Mouse (Mus musculus): ENCODE results near the gene Gm20388.
"Not testable (repeated sequence)": the region's sequence is repeated elsewhere in the genome, so short reads cannot be mapped to it uniquely, and the experiment has no call there.

The Gm20388 gene

DNA sequence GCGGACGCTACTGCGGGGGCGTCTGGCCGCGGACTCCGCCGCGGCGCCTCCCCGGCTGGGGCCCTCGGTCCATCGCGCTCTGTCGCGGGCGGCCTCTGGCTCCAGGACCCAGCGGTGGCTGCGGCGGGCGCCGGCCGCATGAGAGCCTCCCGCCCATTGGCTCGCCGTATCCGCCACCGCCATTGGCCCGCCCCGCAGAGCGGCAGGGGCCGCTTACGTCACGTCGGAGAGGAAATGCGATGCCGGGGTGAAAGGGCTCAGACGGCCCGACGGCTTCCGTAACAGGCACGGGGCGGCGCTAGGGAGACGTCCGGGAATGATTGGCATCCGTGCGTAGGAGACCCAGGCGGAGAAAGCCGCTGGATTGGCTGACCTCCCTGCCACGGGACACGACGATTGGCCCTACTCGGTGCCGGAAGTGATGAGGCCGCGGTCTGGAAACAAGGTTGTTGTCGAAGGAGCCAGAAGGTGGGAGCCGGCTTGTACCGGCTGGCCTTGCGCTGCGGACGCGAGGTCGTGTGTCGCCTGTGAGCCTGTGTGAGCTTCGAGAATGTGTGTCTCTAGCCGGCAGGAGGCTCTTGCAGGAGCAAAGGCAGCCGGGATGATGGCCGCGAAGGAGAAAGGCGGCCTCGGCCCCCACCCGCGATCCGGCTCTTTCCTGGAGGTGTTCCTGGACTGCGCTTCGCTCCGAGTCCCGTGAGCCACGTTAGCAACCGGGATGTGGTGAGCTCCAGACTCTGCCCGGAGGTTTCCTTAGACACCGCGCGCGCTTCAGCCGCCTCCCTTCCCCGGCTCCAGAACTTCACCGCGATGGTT is 3131.7 kb downstream of the Gm20388 start, which contains the start of gene Ankrd11:
Ankrd11 (minus strand) TSS at position 120 of the 816 bp plus-strand sequence.
- peak; percentile 99 for DNase-seq (ENCODE audit: extremely low spot score)

DNA sequence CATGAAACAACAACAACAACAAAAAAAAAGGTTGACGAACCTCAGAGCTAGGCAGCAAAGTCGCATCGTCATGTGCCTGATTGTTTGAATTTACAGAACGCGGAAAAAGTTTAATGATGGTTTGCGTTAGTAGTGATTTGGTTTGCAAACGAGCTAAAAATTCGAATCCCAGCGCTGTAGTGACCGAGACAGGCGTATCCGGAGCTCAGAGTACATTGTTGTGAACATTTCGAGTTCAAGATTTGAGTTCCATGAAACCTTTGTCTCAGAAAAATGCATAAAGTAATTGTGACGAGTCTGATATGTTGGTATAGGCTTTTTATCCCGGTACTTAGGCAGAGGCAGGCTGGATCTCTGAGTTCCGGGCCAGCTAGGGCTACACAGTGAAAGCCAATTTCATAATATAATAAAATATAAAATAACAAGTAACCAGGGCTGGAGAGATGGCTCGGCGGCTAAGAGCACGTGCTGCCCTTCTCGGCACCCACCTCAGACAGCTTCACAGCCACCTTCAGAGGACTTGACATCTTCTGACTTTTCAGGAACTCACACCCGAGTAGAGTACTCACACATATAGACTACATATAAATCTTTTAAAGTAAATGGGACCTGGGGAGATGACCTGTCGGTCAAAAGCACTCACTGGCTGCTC is 3132.5 kb downstream of the Gm20388 start:
- DNase-seq (ENCODE audit: extremely low spot score), result peak; percentile 9

DNA sequence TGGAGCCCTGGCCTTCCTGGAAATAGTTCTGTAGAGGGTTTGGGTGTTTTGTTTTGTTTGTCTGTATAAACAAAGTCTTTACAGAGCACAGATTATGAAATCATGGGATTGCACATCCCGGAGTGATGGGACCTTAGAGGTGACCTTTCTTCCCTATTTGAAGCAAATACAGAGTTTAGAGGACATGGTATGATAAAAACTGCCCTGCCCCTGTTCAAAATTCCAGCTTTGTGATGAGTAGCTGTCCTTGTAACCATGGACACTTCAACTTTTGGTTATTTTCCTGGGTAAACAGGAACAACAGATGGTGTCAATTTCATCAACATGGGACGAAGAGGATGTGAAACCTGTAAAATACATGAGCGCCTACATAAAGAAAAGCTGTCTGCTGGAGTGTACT is 3133.3 kb downstream of the Gm20388 start:
- no peak for DNase-seq (ENCODE audit: extremely low spot score)

DNA sequence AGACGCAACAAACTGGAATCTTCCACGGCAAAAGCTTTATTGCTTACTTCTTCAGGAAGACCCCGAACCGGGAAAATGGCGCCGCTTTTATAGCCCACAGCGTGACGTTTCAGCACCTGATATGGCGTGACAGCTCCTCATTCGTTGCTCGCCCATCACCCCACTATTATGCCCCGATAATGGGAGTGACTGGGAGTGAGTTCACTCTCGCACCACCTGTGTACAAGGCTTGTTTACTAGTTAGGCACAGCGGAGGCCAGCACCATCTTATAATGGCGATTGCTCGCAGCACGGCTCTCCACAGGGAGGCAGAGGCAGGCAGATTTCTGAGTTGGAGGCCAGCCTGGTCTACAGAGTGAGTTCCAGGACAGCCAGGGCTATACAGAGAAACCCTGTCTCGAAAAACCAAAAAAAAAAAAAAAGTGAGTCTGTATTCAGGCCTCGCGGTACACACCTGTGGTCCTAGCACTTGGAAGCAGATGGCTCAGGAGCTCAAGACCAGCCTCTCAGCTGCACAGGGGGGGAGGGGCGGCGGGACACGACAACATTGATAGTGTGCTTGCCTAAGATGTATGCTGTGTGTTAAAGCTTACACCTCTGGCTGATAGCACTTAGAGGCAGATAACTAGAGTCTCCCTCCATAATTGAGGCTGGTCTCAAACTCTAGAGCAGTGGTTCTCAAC is 3134.2 kb downstream of the Gm20388 start:
- DNase-seq (ENCODE audit: extremely low spot score), result not testable (repeated sequence)

DNA sequence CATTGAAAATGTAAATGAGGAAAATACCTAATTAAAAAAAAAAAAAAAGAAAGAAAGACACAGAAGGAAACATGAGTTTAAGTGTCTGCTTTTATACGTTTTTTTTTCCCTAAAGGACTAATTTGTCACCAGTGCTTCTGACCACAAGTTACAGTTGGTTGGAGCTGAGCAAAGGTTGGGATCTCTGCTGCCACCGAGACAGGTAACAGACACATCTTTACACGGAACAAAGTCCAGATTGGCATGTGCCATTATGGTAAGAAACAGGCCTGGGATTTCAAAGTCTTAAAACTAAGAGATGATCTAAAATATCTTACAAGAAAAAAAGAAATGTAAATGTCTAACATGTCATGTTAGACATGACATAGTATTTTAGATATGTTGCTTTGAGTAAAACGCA is 3136.1 kb downstream of the Gm20388 start:
- DNase-seq (ENCODE audit: extremely low spot score), result no peak

DNA sequence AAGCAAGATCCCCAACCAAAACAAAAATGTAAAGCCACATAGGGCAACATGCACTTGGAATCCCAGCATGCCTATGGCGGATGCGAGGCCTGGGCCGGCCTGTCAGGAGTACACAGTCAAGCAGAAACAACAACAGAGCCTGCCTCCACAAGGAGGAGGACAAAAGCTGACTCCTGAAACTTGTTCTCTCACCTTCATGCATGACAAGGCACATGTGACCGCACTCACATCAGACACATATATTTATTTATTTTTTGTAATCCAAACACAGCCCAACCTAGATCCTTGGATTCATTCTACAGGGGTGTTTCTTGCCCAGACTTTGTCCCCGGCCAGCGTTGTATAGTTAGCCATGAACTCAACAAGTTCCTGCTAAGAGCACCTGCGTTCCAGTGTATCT is 3137.2 kb downstream of the Gm20388 start:
- DNase-seq (ENCODE audit: extremely low spot score), result no peak

DNA sequence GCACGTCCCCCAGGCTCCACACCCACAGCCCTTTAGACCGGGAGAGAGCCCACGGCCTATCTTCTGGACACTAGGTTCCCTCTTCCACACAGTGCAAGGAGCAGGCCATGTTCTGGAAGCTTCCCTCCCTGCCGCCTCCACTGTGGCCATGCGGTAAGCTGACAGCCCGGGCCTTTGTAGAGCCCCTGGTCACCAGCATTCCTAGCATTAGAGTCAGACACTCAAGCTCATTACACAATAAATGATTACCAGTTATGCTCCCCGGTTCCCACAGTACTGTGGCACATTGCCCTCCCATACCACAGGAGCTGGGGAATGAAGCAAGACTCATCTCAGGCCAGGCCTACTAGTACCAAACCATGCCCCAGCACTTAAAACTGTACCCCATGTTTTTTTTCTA is 3137.8 kb downstream of the Gm20388 start:
- no peak for DNase-seq (ENCODE audit: extremely low spot score)

DNA sequence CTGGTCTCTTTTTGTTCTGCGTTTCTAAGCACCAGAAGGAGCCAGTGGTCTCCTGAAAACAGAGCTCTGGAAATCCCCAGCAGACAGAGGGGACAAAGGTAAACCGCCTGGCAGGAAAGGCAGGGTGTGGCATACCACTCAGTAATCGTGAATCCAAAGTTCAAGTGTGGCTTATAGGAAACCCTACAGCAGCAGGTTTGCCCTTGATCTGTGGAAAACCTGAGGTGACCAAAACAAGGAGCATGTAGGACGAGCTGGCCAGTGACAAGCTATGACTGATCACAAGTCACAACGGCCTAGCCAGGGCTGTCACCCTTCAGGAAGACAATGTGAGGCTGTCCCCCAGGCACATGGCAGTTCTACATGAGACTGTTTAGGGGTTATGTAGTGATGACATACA is 3140.8 kb downstream of the Gm20388 start:
- no peak for DNase-seq (ENCODE audit: extremely low spot score)

DNA sequence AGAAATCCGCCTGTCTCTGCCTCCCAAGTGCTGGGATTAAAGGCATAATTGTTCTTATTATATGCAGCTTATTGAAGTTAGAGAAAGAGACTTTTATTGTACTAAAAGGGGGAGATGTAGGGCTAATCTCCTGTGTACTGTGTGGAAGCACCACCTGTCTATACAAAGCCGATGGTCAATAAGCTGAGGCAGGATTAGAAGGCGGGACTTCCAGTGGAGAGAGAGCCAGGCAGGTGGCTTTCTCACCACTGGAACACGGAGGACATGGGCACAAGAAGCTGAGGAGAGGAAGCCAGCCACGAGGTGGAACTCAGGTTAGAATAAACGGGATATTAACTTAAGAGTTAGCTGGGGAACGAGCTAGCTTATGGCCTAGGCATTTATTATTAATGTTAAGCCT is 3152.1 kb downstream of the Gm20388 start, which contains the start of gene Spg7:
Spg7 (plus strand) TSS at position 222 of the 400 bp plus-strand sequence.
- no peak for DNase-seq (ENCODE audit: extremely low spot score)

DNA sequence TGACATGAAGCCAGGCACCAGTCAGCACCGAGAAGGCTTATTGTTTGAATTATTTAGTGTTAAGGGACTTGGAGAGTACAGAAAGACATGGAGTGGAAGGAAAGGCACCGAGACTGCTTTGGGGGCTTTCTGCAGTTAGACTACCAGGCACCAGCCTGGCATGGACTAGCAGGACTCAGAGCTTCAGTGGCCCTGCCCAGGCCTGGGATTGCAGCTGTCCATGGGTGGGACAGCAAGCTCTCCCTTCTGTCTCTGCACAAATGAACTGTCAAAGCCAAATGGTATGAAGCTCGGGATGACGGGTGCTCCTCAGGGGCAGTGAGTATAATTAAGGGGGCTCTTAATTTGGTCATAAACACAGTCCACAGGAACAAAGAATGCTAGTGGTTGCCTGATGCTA is 3153.4 kb downstream of the Gm20388 start:
- DNase-seq (ENCODE audit: extremely low spot score), result no peak

DNA sequence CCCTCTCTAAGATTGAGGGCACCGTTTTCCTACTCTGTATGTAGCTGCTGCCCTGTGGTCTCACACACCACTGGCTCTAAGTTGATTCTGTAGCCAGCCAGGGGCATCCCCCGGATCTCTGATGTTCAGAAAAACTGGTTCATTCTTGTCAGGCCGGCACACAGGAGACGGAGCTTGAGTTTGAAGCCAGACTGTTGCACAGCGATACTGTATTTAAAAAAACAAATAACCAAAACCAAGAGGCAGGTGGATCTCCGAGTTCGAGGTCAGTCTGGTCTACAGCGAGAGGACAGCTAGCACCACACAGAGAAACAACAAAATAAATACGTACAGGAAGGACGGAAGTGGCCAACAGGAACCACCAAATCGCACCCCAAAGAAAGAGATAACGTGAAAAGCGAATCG is 3154.2 kb downstream of the Gm20388 start:
- no peak for DNase-seq (ENCODE audit: extremely low spot score)

DNA sequence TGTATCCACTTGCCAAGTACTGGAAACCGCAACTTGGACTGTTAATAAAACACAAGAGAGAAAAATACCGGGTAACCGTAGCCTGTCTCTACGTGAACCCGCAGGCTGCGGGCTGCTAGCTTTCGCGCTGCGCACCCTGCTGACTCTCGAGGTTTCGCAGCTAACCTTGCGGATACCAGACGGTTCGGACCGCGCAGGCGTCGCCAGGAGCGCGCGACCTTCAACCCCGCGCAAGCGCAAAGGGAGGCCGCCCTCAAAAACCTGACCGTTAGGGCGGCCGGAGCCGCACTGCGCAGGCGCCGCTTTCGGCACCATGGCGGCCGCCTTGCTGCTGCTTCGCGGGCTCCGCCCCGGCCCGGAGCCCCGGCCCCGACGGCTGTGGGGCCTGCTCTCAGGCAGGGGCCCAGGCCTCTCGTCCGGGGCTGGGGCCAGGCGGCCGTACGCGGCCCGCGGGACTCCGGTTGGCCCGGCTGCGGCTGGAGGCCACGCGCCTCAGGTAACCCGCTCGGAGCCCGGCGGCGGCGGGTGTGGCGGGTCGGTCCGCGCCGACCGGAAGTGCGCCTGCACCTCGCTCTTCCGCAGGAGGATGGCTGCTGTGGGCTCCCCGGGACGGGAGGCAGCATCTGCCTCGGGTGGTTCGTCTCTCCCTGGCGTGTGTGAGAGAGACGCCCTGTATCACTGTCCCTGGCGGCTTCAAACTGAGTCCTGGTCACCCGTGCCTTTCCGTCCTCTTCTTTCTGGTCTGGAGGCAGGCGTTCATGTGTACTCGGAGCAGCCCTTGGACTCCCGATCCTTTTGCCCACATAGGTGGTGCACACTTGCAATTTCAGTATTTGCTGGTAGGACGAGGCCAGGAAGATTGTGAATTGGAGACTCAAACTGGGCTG is 3154.8 kb downstream of the Gm20388 start:
- peak; percentile 95 for DNase-seq (ENCODE audit: extremely low spot score)

DNA sequence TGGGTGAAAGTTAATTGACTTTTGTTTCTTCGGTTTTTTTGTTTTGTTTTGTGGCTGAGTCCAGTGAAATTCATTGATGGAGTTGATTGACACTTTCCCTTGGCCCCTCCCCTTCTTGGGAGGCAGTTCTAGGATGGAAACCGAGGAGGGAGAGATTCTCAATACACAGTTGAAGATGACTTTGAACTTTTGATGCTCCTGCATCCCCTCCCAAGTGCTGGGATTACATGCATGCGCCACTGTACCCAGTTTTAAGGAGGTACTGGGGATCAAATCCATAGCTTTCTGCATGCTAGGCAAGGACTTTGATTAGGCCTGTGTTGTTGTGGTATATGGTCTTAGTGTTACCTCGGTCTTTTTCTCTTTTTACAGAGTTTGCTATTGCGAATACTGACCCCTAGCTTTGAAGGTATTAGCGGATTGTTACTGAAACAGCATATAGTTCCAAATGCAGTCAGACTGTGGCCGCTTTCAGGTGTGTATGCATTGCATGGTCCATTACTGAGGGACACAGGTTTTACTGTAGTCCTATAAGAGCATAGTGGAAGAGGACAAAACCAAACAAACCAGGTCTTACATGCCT is 3155.6 kb downstream of the Gm20388 start:
- no peak for DNase-seq (ENCODE audit: extremely low spot score)

DNA sequence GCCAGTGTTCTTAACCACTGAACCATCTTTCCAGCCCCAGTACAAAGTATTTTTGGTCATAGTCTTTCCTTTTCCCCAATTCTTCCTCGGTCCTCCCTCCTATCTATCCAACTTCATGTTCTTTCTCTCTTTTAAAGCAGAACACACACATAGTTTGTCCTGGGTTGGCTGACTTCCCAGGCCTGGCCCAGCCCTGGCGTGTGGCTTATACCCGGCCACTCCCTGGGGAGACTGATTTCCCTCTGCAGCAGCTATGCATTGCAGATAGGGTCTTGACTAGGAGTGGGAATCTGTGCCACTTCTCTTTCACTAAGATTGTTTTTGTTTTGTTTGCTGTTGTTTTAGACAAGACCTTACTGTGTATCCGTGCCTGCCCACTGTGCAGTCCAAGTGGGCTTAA is 3160.5 kb downstream of the Gm20388 start:
- DNase-seq (ENCODE audit: extremely low spot score), result no peak

DNA sequence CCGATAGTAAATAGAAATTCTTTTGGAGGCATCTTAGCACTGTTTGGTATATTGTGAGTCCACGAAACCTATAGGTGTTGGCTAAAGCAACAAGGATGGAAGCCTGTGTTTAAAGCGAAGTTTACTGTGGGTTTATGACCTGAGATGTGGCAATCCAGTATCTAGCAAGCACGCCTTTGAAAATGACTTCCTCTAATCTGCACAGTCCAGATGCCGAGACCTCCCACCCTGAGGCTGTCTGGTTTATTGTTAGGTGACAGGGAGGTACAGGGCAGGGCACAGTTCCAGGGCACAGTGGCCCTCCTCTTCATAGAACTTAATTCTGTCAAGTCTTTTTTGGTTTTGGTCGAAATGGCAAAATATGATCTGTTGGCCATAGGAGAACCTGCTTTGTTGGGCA is 3166.6 kb downstream of the Gm20388 start:
- no peak for DNase-seq (ENCODE audit: extremely low spot score)

DNA sequence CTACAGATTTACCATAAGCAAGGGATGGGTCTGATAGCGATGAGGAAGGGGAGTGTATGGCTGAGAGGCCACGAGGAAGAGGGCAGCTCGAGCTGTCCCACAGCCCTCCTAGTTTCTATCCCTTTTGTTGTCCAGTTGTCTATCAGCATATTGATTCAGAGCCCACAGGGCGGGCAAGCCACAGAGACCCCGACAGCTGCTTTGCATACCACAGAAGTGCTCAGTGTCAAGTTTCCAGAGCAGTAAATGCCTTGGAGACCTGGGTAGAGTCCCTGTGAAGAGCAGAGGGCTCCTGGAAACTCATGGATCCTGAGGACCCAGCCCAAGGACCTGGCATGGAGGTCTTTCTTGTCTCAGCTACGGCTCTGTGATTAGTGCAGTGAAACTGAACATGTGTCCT is 3172.4 kb downstream of the Gm20388 start:
- DNase-seq (ENCODE audit: extremely low spot score), result no peak

DNA sequence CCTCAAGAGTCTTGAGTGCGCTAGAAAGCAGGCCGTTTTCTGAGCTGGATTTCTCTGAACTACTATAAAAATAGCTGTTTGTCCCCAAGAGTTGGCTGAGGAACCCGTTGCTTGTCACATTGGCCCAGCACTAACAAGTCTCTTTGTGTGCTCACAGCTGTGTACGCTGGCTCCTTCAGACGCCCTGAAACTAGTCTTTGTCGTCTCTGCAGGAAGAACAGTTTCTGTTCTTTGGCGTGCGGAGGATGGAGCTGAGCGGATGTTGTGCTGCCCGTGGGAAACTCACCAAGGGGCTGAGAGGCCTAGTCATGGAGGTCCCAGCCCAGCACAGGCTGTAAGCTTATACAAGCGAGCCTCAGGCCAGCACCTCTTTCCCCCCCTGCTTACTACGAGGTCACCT is 3173.0 kb downstream of the Gm20388 start:
- DNase-seq (ENCODE audit: extremely low spot score), result no peak

DNA sequence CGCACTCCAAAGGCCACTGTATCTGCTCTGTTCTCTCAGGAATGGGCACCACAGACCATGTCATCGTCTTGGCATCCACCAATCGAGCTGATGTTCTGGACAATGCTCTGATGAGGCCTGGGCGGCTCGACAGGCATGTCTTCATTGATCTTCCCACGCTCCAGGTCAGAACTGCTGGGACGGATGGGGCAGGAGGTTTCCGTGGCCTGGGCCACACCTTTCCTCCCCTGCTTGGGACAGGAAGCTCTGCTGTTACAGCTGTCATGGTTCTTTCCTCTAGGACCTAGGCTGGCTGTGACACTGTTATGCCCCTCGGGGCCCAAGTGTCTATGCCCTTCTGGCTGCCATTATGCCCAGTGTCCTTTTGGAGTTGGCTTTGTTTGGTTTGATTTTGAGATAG is 3176.6 kb downstream of the Gm20388 start:
- DNase-seq (ENCODE audit: extremely low spot score), result no peak

DNA sequence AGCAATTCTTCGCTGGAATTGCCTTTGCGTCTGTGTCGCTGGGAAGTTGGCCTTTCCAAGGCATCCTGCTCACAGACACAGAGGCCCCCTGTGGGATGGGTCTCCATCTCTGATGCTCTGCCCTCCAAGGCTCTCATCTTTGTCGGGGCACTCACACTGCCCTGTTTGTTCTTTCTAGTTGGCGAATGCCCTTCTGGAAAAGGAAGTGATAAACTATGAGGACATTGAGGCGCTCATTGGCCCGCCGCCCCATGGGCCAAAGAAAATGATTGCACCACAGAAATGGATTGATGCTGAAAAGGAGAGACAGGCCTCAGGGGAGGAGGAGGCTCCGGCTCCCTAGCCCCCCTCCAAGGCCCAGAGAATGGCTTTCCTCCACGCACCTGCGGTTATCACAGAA is 3186.6 kb downstream of the Gm20388 start:
- no peak for DNase-seq (ENCODE audit: extremely low spot score)

DNA sequence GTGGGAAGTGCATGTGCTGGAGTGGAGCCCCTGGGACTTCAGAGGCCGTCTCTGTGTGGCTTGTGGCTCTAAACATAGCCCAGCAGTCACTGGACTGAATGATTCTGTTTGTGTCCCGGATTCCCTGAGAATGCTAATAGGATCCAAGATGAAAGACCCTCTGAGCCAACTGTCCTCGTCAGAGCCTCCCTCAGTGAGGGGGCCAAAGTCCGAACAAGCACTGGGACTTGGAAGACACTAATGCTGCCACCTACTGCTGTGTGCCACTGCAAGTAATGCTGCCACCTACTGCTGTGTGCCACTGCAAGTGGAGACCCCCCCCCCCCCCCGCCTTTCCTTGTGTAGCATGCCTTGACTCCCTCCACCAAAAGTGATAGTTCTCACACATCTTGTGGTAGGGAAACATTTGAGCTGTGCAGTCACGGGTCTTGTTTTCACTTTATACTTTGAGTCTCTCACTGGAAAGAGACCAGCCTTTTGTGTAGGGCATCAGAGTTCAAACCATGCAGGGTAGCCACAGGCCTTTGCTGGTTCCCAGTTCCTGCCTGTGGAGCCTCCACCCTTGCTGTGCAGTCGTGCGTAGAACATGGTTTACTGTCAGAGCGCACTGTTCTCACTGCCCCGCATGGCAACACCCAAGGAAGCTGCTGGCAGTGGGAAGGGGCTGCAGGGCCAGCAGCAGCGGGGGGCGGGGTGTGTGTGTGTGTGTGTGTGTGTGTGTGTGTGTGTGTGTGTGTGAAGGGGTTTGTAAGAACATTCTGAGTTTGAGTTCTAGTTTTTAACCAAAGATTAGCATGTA is 3187.3 kb downstream of the Gm20388 start:
- no peak for DNase-seq (ENCODE audit: extremely low spot score)

Data from embryo, embryonic 9.5 days (tissue).